Mouse (Mus musculus) thymus, postnatal 0 days (tissue): ENCODE results near the gene Amd1. TPM values are rescaled to one million over a fixed set of nuclear protein-coding genes. Genes with fewer than 3 reads are reported as not detected.

Source experiments
- DNase-seq: peaks from one replicate; pipeline ENCODE4 v3.0.0-alpha.2; 2015; ENCODE audit warnings: low spot score
- polyA plus RNA-seq: library from polyadenylated mRNA; unstranded; fragments of >200 nt; fragmentation: Nextera tagmentation; extraction: Ambion mirVana; gene quantifications from 2 replicates; pipeline ENCODE4 v1.2.1, GENCODE M21; 2015

Gene Amd1
- 40.1 and 40.3 TPM in 2 replicates for polyA plus RNA-seq

DNA sequence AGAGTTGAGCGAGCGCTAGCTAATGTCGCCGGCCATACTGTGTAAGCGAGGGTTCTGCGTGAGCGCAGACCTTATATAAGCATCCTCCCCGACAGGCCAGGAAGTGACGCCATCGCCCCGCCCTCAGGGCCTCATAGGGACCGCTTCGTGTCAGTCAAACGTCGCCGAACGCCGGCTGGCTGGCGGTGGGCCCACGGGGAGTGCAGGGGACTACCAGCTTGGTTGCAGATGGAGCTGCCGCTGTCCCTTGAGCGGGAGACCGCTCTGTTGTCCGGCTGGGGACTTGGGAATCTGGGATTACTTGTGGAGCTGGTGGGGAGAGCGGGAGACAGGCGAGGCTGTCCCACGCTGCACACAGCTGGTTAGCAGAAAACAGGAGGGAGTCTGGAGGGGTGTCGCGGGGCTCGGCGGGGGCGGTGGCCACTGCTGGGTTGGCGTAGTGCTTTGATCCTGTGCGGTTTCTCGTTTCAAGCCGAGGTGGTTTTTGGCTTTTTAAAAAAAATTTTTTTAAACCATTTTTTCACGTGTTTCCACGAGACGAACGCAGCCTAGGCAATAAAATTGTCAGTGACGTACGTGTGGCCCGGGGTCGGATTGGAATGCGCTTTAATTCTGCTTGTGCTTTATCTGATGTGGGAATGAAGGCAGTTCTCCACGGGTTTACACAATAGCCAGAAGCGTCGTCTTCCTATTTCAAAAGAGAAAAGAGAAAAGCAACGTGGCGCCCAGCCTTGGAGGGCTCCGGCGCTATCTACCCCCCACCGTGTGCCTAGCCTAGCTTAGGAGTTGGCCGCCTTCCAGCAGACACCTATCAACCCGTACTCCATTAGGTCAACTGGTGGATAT is at the start of gene Amd1:
TSS of gene Amd1 (minus strand) at position 47 of the 846 bp plus-strand sequence.
- DNase-seq: peak; percentile 99

DNA sequence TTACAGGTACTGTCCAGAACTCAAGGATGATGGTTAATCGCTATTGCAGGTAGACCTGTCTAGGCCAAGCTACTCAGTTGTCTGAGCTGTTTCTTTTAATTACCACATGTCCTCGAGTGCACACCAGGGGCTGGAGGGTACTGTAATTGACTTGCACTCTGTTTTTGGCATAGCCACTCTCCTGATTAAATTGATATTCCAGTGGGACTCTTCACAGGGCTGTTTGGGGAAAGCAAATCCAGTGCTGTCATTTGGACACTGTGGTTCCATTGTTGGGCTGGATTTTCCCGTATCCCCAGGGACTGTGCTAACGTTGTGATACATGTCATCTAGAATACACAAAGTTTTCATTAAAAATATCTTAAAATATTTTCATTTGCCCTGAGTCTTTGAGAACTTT is 49.2 kb upstream of the Amd1 start:
- DNase-seq: no peak

DNA sequence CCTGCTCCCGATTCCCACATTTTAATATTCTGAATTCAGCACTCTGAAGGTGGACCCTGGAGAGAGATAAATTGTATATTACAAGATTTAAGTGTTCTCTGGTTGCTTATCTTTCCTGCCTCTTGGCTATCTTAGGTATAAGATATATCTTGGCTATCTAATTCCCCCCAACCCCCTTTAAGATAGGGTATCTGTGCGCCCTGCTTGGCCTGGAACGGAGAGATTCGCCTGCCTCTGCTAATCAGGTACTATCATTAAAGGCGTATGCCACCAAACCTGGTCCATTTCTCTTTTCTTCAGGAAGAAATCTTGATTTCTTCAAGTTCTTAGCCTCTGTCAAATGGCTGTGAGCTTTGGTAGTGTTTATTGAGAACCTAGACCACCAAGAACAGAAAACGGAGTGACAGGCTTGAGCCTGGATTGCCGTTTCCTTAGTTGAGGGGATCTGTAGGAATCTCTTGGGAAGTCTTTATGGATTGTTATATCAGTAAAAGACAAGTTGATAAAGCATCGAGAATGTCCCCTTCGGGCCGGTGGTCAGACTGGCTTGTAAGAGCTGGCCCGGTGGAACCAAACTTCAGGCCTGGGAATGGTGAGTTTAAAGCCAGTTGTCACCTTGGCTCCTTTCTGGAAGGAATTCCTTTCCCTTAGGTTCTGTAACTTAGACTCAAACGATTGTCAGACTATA is 48.4 kb upstream of the Amd1 start:
- DNase-seq: no peak

DNA sequence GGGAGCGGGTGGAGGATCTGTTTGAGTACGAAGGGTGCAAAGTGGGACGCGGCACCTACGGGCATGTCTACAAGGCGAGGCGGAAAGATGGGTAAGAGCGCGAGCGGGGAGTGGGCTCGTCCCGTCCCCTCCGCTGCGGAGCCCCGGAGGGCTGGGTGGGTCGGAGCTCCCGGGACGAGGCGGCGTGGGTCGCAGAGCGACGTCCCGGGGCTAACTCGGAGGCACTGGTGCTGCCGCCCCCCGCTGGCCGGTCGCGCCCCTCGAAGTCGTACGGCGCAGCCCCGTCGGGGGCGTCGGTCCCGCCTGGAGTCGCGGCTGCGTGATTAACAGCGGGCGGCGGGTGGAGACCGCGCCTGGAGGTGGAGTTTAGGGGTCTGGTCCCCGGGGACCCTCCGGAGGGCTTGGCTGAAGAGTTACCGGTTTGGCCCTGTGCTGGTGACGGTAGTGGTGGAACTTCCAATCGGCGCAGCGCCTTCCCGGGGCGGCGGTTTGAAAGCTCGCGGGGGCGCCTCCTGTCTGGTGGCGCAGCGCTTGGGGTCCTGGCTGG is 47.7 kb upstream of the Amd1 start:
- DNase-seq: peak; percentile 73

DNA sequence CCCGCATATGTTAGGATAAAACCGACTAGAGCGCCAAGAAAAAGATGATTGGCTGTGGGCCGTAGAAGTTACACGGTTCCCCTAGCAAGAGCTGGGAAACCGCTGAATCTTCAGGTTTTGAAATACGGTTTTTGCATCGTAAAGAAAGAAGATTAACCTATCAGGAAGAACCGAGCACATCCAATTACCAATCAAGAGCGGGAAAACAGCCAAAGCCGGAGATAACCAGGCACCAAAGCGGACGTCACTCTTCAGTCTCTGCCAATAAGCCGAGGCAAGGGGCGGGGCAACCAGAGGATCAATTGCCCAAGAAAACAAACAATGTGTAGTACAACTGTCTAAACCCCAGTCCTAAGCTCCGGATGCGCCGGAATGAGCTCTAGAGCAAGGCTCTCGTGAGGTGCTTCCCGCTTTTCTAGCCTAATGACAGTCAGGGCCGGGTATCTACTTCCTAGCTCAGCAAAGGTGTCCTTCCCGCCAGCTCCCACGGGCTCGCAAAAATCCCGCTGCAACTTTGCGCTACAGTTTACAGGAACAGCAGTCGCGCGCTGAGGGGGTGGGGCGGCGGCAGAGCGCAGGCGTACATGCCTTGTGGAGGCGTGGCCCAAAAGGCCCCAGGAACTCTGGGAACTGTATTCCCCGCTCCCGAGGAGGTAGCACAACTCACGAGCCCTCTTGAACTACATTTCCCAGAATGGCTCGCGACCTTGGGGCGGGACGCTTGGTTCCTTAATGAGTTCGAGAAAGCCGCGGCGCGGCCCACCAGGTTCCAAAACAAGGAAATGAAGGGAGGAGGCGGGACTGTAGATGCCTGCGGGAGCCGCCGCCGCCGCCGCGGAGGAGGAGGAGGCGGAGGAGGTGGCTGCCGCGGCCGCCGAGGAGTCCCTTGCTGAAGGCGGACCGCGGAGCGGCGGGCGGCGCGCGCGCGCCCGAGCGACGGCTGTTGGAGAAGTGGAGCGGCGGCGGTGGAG is 46.9 kb upstream of the Amd1 start:
- DNase-seq: peak; percentile 100

DNA sequence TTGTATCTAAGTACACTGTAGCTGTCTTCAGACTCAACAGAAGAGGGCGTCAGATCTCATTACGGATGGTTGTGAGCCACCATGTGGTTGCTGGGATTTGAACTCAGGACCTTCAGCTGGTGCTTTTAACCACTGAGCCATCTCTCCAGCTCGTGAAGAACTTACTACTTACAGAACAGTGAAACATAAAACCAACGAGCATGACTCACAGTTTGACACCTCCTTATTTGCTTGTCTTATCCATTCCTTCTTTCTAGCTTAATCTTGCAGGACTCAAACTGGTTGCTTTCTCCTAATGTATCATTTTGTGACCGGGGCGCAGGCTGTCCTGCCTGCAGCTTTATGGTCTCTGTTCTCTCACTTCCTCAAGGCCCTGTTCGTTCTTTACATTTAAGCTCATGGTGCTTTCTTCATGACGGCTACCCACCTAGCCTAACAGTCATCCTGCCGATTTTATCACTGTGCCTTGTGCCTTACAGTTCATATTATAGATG is 45.5 kb upstream of the Amd1 start:
- DNase-seq: peak; percentile 25

DNA sequence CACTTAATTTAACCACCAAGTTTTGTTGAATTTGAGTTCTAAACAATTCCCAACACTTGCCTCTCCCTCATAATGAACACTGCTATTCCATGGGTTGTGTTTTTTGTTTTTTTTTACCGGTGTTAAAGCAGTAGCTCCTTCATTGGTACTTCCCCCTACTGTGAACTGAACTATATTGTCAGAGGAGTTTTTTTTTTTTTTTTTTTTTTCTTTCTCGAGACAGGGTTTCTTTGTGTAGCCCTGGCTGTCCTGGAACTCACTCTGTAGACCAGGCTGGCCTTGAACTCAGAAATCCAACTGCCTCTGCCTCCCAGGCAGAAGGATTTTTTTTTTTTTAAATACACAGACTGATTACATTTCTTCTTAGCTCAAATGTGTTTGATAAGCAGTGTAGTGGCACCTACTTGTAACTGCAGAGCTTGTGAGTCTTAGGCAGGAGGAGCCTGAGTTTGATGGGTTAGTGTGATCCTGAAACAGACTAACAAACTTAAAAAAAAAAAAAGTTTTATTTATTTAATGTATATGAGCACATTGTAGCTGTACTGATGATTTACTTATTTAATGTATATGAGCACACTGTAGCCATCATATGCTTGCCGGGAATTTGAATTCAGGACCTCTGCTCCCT is 44.9 kb upstream of the Amd1 start:
- DNase-seq: no peak

DNA sequence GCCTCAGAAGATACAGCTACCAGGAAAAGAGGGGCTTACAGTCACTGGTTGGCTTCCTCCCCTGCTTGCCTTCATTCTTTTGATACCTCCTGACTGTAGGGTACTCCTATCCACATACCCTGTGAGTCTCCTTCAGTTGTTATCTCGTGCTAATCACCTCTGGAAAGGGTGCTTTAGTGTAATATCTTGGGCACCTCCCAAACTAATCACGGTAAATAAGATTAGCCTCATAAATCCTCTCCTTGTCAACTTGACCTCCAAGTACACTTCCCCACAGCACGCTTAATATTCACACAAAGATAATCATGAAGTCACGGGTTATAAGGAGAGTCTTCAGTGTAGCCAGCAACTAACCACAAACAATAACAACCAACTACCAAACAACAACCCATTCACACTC is 40.0 kb upstream of the Amd1 start:
- DNase-seq: no peak

DNA sequence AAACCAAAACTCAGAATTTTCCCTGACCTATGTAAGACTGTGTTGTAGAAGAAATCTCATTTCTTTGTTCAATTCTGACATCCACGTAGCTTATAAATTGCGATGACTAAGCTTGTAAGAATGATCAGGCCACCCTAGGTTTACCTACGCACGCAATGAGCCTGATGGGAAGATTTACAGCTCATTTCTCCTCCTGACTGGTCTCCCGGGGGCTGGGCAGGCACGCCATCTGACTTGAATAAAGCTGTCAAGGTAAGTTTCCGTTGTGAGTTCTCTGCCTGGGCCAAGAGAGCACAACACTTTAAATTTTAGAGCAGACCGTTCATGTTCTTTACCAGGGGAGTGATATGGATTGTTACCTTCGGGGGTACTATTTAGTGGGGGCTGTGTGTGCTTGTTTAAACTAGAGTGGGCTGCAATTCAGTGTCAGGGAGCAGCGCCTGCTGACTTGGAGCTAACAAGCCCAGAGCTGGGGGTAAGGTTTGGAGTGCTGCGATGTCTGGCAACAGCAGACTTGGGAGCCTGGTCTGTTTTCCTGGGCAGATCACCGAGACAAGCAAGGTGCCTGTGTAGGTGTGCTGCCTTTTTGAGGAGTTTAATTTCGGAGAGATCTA is 37.5 kb upstream of the Amd1 start, which contains the start of gene Cdk19:
TSS of gene Cdk19 (plus strand) at position 214 of the 614 bp plus-strand sequence.
- no peak for DNase-seq

DNA sequence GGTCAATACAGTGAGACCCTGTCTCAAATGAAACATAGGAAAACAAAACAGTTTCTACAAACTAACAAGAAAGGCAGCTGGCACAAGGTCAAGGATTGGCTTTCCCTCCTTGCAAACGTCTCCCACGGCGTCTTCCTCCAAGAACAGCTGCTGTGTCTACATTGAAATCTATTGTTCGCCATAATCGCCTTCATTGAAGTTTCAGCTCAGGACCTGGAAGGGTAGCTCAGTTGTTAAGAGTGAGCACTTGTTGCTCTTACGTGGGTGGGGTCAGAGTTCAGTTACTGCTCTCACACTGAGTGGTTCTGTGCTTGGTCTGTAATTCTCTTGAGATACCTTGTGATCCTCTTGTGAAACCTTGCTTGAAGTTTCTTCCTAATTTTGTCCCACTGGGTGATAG is 30.9 kb upstream of the Amd1 start:
- DNase-seq: no peak

DNA sequence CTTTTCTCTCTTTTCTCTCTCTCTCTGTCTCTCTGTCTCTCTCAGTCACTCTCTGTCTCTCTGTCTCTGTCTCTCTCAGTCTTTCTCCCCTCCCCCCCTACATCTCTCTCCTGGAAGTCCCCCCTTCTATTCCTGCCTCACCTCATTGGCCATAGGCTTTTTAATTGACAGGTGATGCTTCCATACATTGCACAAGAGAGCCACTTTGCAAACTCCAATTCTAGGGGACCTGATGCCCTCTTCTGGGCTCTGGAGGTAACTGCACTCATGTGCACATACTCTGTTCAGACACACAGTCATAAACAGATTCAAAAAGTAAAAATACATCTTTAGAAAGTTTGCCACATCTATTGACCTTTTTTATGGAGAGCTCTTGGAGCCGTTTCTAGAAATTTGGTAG is 28.3 kb upstream of the Amd1 start:
- DNase-seq: no peak

DNA sequence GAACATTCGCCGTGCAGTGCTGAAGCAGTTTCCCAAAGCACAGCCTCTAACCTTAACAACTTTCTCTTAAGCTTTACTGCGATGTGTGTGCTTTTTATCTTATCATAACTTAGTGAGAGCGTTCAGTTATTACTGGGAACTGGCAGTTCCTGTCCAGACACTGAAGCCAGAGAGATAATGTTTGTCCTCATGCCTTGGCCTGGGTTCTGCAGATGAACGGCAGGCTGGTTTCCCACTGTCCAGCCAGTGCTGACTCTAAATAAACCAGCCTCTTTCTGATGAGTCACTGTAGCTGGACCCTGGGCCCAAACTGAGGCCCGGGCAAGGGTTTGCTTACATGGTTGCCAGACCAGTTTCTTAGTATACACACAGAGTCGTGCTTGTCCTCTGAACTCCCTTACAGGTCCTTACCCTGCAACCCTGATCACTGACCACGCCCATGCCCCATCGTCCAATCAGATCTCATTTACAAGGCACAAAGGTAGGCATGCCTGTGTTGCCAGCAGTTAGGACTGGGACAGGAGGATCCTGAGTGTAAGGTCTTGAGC is 26.1 kb upstream of the Amd1 start:
- DNase-seq: no peak

DNA sequence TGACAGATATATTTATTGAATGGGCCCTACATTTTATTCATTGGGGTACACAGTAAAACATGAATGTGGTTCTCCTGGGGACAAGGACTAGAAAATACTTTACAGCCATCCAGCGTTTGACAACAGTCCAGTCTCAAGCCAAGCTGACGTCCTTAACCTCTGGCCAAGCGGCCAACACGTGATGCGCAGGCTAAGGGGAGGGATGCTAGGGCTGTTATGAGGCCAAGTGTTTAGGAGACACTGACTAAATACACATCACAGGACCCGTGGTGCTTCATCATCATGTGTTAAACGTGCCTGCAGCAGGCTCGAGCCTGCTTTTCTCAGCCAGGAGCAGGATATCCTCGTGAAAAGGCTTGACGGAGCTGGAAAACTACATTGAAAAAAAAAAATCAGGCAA is 18.3 kb upstream of the Amd1 start:
- DNase-seq: no peak

DNA sequence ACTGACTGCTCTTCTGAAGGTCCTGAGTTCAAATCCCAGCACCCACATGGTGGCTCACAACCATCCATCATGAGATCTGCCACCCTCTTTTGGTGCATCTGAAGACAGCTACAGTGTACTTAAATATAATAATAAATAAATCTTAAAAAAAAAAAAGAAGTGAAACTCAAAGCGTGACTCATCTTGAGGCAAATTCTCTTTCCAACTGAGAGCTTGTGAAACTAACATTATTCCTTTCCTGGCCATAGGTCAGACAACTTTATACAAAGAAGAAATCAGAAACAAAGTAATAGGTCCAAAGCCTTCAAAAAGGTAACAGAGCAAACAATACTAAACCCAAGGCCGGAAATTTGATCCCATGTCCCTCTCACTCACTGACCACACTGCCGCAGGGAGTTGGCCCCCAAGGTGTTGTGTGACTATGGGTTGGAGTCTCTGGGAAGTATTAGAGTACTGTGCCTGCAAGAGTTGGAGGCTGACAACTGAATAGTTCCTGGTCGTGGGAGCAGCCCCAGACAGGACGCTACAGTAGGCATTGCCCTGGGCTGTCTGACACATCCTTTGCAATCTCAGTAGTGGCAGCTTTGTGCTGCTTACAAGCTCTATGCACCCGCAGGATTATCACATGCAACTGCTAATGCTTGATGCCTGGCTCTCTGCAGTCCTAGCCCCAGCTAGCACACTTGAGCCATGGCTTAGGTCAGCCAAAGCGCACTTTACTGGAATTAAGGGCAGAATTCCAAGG is 15.0 kb upstream of the Amd1 start:
- no peak for DNase-seq

DNA sequence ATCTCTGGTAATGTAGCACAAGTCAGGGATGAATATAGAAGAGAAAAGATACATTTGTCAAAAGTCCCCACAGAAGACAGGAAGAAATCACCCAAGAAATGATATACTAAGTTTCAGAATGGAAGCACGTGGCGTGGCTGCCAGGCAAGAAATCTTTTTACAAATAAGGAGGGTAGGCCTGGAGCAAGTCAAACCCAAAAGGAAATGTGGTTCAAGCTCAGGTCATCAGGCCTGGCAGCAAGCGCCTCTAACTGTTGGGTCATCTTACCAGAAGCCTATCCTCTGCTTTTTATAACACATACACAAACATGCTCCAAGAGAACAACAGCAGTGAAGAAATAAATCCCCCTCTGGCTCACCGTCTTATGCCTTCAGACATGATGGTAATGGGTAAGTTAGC is 10.8 kb upstream of the Amd1 start:
- DNase-seq: no peak

DNA sequence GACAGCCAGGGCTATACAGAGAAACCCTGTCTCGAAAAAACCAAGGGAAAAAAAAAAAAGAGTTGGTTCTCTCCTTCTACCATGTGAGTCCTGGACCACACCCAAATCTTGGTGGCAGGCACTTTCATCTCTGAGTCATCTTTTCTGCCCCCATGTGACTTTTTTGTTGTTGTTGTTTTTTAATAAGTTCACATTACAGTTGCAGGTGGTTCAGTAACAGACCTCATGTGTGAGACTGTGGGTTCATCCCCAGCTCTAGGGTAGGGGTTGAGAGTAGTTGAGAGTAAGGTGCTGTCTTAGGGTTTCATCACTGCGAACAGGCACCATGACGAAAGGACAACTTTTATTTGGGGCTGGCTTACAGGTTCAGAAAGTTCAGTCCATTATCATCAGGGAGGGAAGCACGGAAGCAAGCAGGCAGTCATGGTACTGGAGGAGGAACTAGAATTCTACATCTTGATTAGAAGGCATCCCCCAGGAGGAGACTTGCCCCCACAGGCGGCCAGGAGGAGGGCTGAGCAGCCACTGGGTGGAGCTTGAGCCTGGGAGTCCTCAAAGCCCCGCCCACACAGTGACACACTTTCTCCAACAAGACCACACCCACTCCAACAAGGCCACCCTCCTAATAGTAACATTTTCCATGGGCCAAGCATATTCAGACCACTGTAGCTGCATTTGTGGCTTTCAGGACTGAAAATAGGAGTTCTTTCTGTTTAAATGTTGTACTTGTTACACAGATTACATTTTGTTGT is 8.1 kb upstream of the Amd1 start:
- DNase-seq: peak; percentile 15

DNA sequence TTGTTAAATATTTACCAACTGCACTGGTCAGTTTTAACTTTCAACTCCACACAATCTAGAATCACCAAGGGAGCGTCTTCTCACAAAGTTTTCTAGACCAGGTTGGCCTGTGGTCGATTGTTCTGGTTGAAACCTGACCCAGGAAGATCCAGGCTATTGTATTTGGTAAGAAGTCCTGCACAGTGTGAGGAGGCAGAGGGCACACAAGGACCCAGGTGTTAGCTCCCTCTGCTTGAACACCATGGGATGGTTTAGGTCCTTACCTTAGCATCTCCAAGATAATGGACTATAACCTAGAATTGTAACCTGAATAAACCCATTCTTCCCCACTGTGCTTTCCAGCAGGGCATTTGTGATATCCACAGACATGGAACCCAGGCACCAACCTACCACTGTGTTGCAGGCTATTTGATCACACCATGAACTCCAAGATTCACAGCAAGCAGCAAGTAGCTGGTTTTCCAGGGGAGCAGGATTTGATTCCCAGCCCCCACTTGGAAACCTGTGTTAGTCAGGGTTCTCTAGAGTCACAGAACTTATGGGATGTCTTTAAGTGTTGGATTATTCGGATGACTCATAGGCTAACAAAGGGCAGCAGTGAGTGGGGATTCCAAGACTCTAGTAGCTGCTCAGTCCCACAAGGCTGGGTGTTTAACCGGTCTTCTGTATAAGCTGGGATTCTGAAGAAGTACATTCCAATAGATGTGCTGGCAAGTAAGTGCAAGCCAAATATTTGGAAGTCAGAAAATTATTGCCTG is 6.0 kb upstream of the Amd1 start:
- DNase-seq: no peak

DNA sequence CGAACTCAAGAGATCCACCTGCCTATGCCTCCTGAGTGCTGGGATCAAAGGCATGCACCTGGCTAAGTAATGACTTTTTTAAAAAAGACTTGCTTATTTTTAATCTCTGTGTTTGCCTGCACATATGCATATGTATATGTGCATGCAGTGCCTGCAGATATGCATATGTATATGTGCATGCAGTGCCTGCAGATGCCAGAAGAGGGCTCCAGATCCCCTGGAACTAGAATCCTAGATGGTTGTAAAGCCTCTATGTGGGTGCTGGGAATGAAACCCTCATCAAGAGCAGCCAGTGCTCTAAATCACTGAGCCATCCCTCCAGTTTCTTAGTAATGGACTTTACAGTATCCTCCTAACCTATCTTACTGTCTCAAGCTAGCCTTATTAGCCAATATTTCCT is 4.0 kb upstream of the Amd1 start:
- DNase-seq: no peak
